Mouse (Mus musculus) CH12.LX (cell line): ENCODE measurements at regions not wholly inside any gene's neighbourhood (a gene's known extent, or its start where the extent isn't known, plus 50 kb on each side); places are given as distances from the start of the nearest gene placed in this dataset.

ENCODE experiments used
- DNase-seq: peaks from one replicate; pipeline ENCODE4 v3.0.0-alpha.2; 2013; ENCODE audit errors: extremely low read depth
- H3K27ac ChIP-seq: 2 replicates; pipeline ENCODE4 v1.5.1; 2012; ENCODE audit warnings: low read depth, mild to moderate bottlenecking, control low read depth, moderate library complexity; ENCODE audit not compliant: insufficient read depth
- H3K27me3 ChIP-seq: replicated peaks from 2 replicates; pipeline ENCODE3; 2012; ENCODE audit warnings: inconsistent platforms
- H3K36me3 ChIP-seq, 2 experiments: replicated peaks in 1 of 2; 2 replicates each; pipeline versions ENCODE3 to v1.6.1; 2012; ENCODE audit warnings: inconsistent platforms in 1 of 2, low read length in 1 of 2, mild to moderate bottlenecking in 1 of 2, mixed read lengths in 1 of 2, moderate library complexity in 1 of 2; ENCODE audit not compliant: control insufficient read depth in 1 of 2, insufficient read depth in 1 of 2
- H3K4me1 ChIP-seq, 2 experiments: 2 replicates each; pipeline ENCODE4 v1.6.1; 2012; ENCODE audit warnings: inconsistent platforms in 1 of 2, moderate library complexity in 1 of 2; ENCODE audit not compliant: insufficient read depth in 2 of 2, control insufficient read depth in 1 of 2
- H3K4me2 ChIP-seq: 2 replicates; pipeline ENCODE4 v1.6.1; 2012; ENCODE audit warnings: low read depth, mild to moderate bottlenecking, control low read depth; ENCODE audit not compliant: poor library complexity, insufficient read depth, severe bottlenecking
- H3K4me3 ChIP-seq, 3 experiments: fragments of 150-350 bp in 1 of 3; sonication (generic) in 1 of 3; replicated peaks in 1 of 3; 2 replicates each; pipeline versions ENCODE3 to v1.5.1; 2011 to 2012; ENCODE audit warnings: low read depth in 2 of 3, low read length in 2 of 3, mild to moderate bottlenecking in 2 of 3, moderate library complexity in 2 of 3, control low read depth in 1 of 3, improper control_type of control experiment in 1 of 3, inconsistent platforms in 1 of 3, mixed read lengths in 1 of 3; ENCODE audit not compliant: poor library complexity in 1 of 3
- H3K79me2 ChIP-seq: replicated peaks from 2 replicates; pipeline ENCODE4 v1.6.1; 2012; ENCODE audit warnings: mild to moderate bottlenecking, moderate library complexity; ENCODE audit not compliant: control insufficient read depth, poor library complexity, insufficient read depth, severe bottlenecking; ENCODE audit errors: extremely low read depth
- H3K9ac ChIP-seq: 2 replicates; pipeline ENCODE4 v1.6.1; 2012; ENCODE audit warnings: low read depth, mild to moderate bottlenecking, control low read depth, moderate library complexity; ENCODE audit not compliant: insufficient read depth
- H3K9me3 ChIP-seq: replicated peaks from 2 replicates; pipeline ENCODE3; 2012; ENCODE audit warnings: low read length, inconsistent platforms, mixed read lengths
- BHLHE40 ChIP-seq: IDR thresholded peaks from 2 replicates; pipeline ENCODE4 v1.6.1; 2011; ENCODE audit warnings: mild to moderate bottlenecking, low read depth, low read length, improper control_type of control experiment
- CHD1 ChIP-seq: IDR thresholded peaks from 2 replicates; pipeline ENCODE4 v1.6.1; 2012; ENCODE audit warnings: low read depth, low read length, improper control_type of control experiment, inconsistent platforms
- CHD2 ChIP-seq: IDR thresholded peaks from 2 replicates; pipeline ENCODE4 v1.6.1; 2011; ENCODE audit warnings: low read length, improper control_type of control experiment
- CTCF ChIP-seq, 2 experiments: IDR thresholded peaks in 1 of 2; conservative IDR thresholded peaks in 1 of 2; 2 replicates each; pipeline ENCODE4 v1.5.1; 2011 to 2012; ENCODE audit warnings: low read depth in 2 of 2, low read length in 2 of 2, improper control_type of control experiment in 1 of 2, inconsistent platforms in 1 of 2, mild to moderate bottlenecking in 1 of 2, moderate library complexity in 1 of 2
- ELF1 ChIP-seq: IDR thresholded peaks from 2 replicates; pipeline ENCODE4 v1.6.1; 2014; ENCODE audit warnings: low read depth, mild to moderate bottlenecking, inconsistent platforms, low read length, improper control_type of control experiment
- ETS1 ChIP-seq: conservative IDR thresholded peaks from 2 replicates; pipeline ENCODE4 v1.6.1; 2012; ENCODE audit warnings: low read depth, mild to moderate bottlenecking, inconsistent platforms, low read length, improper control_type of control experiment, moderate library complexity
- IRF4 ChIP-seq: IDR thresholded peaks from 2 replicates; pipeline ENCODE4 v1.6.1; 2014; ENCODE audit warnings: low read depth, mild to moderate bottlenecking, inconsistent platforms, low read length, improper control_type of control experiment
- JUN ChIP-seq: IDR thresholded peaks from 2 replicates; pipeline ENCODE4 v1.6.1; 2011; ENCODE audit warnings: low read depth, mild to moderate bottlenecking, low read length, improper control_type of control experiment, moderate library complexity; ENCODE audit not compliant: insufficient read depth
- KAT2A ChIP-seq: IDR thresholded peaks from 2 replicates; pipeline ENCODE4 v1.6.1; 2012; ENCODE audit warnings: low read length, improper control_type of control experiment, inconsistent platforms; ENCODE audit not compliant: insufficient replicate concordance
- MAZ ChIP-seq: IDR thresholded peaks from 2 replicates; pipeline ENCODE4 v1.6.1; 2012; ENCODE audit warnings: low read depth, mild to moderate bottlenecking, inconsistent platforms, low read length, improper control_type of control experiment, moderate library complexity
- MYC ChIP-seq: IDR thresholded peaks from 2 replicates; pipeline ENCODE4 v1.6.1; 2011; ENCODE audit warnings: low read depth, mild to moderate bottlenecking, improper control_type of control experiment, low read length
- NELFE ChIP-seq: IDR thresholded peaks from 2 replicates; pipeline ENCODE4 v1.6.1; 2011; ENCODE audit warnings: low read depth, low read length, improper control_type of control experiment
- PAX5 ChIP-seq: IDR thresholded peaks from 2 replicates; pipeline ENCODE4 v1.6.1; 2012; ENCODE audit warnings: low read length, inconsistent platforms, mixed read lengths
- POLR2A ChIP-seq: IDR thresholded peaks from 2 replicates; pipeline ENCODE4 v1.6.1; 2011; ENCODE audit warnings: low read depth, mild to moderate bottlenecking, improper control_type of control experiment, low read length
- POLR2AphosphoS2 ChIP-seq: IDR thresholded peaks from 2 replicates; pipeline ENCODE4 v1.6.1; 2011; ENCODE audit warnings: low read depth, low read length, improper control_type of control experiment
- RAD21 ChIP-seq: IDR thresholded peaks from 2 replicates; pipeline ENCODE4 v1.6.1; 2011; ENCODE audit warnings: low read depth, mild to moderate bottlenecking, low read length, improper control_type of control experiment, moderate library complexity
- RCOR1 ChIP-seq: conservative IDR thresholded peaks from 2 replicates; pipeline ENCODE4 v1.6.1; 2012; ENCODE audit warnings: low read depth, mild to moderate bottlenecking, inconsistent platforms, low read length, improper control_type of control experiment
- SIN3A ChIP-seq: IDR thresholded peaks from 2 replicates; pipeline ENCODE4 v1.6.1; 2012; ENCODE audit warnings: low read length, improper control_type of control experiment, inconsistent platforms
- TCF12 ChIP-seq: IDR thresholded peaks from 2 replicates; pipeline ENCODE4 v1.6.1; 2014; ENCODE audit warnings: low read depth, mild to moderate bottlenecking, inconsistent platforms, low read length, improper control_type of control experiment
- ZKSCAN1 ChIP-seq: IDR thresholded peaks from 2 replicates; pipeline ENCODE4 v1.6.1; 2012; ENCODE audit warnings: low read depth, inconsistent platforms, low read length, improper control_type of control experiment, borderline replicate concordance
- dilution Hi-C: fragments of 300-500 bp; cut with MboI; formaldehyde crosslinking; loops from 2 replicates; pipeline ENCODE4 v1.14.3; 2020; ENCODE audit warnings: low sequenced_read_pairs; ENCODE audit not compliant: extremely low pct_unique_long_range_greater_than_20kb, extremely low pct_ligation_motif_present
- in situ Hi-C: fragments of 300-500 bp; cut with MboI; formaldehyde crosslinking; loops from 3 replicates; pipeline ENCODE4 v1.14.3; 2019; ENCODE audit warnings: low sequenced_read_pairs, low pct_ligation_motif_present, low pct_unique_long_range_greater_than_20kb, mixed read lengths

GRCm38 (mm10) chr7:138601749-138602148 lies 204.2 kb upstream of the Tcerg1l start:
- no peaks in the 10 kb centered on the region for H3K4me1 ChIP-seq
- in situ Hi-C loops (no loop called here), dilution Hi-C loops (no loop called here)
- H3K9me3 ChIP-seq = no peaks in the 10 kb centered on the region
- no peak overlapping the region for H3K4me3 ChIP-seq
- DNase-seq = no peak
- no peak overlapping the region for H3K4me2 ChIP-seq
- H3K27me3 ChIP-seq = peaks cover 72% of the 10 kb centered on the region
- H3K36me3 ChIP-seq = no peaks in the 10 kb centered on the region
- no peak for TF ChIP-seq IRF4
- TF ChIP-seq CHD2 = no peak
- no peak for TF ChIP-seq ETS1
- TF ChIP-seq CTCF (conservative IDR thresholded peaks at IDR 0.05 in 1 of 2, IDR thresholded peaks at IDR 0.05 in 1 of 2; ENCODE audit: low read depth in 2 of 2, low read length in 2 of 2) = no peak
- TF ChIP-seq POLR2AphosphoS2 = no peak
- no peak for TF ChIP-seq RCOR1
- TF ChIP-seq SIN3A = no peak
- TF ChIP-seq CHD1 = no peak
- no peak for TF ChIP-seq MAZ
- TF ChIP-seq RAD21 = no peak
- no peak for TF ChIP-seq NELFE
- no peak for TF ChIP-seq KAT2A
- no peak for TF ChIP-seq ZKSCAN1
- H3K27ac ChIP-seq = no peak overlapping the region; the same call in 1 of the 2 replicates
- H3K79me2 ChIP-seq = no peaks in the 10 kb centered on the region
- H3K9ac ChIP-seq = no peak overlapping the region

GRCm38 (mm10) chr7:138593344-138593743 lies 195.8 kb upstream of the Tcerg1l start:
- Histone ChIP-seq H3K36me3 (no peaks in the 10 kb centered on the region), H3K27ac (no peak overlapping the region), H3K9me3 (no peaks in the 10 kb centered on the region), H3K79me2 (no peaks in the 10 kb centered on the region), H3K4me2 (no peak overlapping the region), H3K4me3 (no peak overlapping the region), H3K9ac (no peak overlapping the region), H3K27me3 (peaks cover 70% of the 10 kb centered on the region), H3K4me1 (no peaks in the 10 kb centered on the region)
- TF ChIP-seq BHLHE40 = no peak
- no peak for TF ChIP-seq PAX5
- TF ChIP-seq JUN = no peak
- TF ChIP-seq CTCF (conservative IDR thresholded peaks at IDR 0.05 in 1 of 2, IDR thresholded peaks at IDR 0.05 in 1 of 2; ENCODE audit: low read depth in 2 of 2, low read length in 2 of 2) = no peak
- TF ChIP-seq TCF12 = no peak
- TF ChIP-seq MYC = no peak
- TF ChIP-seq ELF1 = no peak
- TF ChIP-seq IRF4 = no peak
- no peak for TF ChIP-seq POLR2A
- dilution Hi-C loops (no loop called here), in situ Hi-C loops (no loop called here)
- DNase-seq = no peak
